Mouse (Mus musculus): ENCODE measurements at regions not wholly inside any gene's neighbourhood (a gene's known extent, or its start where the extent isn't known, plus 50 kb on each side); places are given as distances from the start of the nearest gene placed in this dataset.

GRCm38 (mm10) chr9:31757894-31758561 is 155.2 kb downstream of the Barx2 start:
- TF ChIP-seq POLR2A (IDR thresholded peaks at IDR 0.05; ENCODE audit: low read depth, low read length) = no peak
- TF ChIP-seq CTCF (IDR thresholded peaks at IDR 0.05; ENCODE audit: extremely low read depth, insufficient read depth, insufficient read length, insufficient replicate concordance) = no peak

Data from spleen, adult 2 months (tissue).